Mouse (Mus musculus) right cerebral cortex, postnatal 25 days (tissue): Measurements from ENCODE around the gene Slc4a3.

Experiments used
- DNase-seq: peaks from one replicate; pipeline ENCODE4 v3.0.0; 2022

The Slc4a3 gene

GRCm38 (mm10) chr1:75608225-75608624 lies 62.2 kb downstream of the Slc4a3 start:
- no peak for DNase-seq

GRCm38 (mm10) chr1:75608625-75609263 lies 62.7 kb downstream of the Slc4a3 start:
- DNase-seq = no peak

GRCm38 (mm10) chr1:75609264-75609662 lies 63.2 kb downstream of the Slc4a3 start:
- DNase-seq = no peak

GRCm38 (mm10) chr1:75610553-75610952 lies 64.5 kb downstream of the Slc4a3 start:
- DNase-seq = no peak
